Mouse (Mus musculus) ovary, adult 18-20 months (tissue): ENCODE measurements around the gene Obscn.

Experiments
- DNase-seq: peaks from one replicate; pipeline ENCODE4 v3.0.0; 2022; ENCODE audit warnings: low spot score, mixed read lengths

The Obscn gene

DNA sequence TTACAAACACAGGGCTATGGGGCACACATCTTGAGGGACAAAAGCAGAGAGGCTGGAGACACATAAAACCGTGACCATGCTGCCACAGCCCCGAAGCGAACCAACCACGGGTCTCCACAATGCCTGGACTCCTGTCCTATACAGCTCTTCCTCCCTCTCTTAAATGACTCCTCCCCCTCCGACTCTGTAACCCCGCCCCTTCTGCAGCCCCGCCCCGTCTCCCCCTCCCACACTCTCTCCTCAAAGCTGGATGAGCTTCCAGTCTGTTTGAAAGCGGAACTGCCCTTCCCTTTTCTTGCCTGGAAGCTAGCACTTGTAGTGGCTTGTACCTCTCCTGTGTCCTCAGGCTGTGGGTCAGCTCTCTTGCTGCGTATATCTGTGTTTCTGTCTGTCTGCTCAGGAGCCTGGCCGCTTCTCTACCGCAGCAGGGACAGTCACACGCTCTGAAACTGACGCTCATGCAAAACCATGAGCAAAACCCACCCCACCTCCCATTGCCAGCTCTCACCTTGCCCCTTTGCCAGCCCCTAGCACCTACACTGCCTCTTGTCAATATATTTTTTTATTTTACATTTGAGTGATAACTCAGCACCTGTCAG is 5.7 kb upstream of the Obscn start:
- DNase-seq = no peak

- DNase-seq = no peak
These were observed 2.6 kb upstream of the Obscn start for GRCm38 (mm10) chr11:59138537-59139486.

GRCm38 (mm10) chr11:59136994-59137706 is 948 bp upstream of the Obscn start:
- DNase-seq = no peak

GRCm38 (mm10) chr11:59135051-59135820 is 966 bp downstream of the Obscn start:
- DNase-seq = no peak

GRCm38 (mm10) chr11:59134373-59134997 is 1.7 kb downstream of the Obscn start:
- DNase-seq = no peak

DNA sequence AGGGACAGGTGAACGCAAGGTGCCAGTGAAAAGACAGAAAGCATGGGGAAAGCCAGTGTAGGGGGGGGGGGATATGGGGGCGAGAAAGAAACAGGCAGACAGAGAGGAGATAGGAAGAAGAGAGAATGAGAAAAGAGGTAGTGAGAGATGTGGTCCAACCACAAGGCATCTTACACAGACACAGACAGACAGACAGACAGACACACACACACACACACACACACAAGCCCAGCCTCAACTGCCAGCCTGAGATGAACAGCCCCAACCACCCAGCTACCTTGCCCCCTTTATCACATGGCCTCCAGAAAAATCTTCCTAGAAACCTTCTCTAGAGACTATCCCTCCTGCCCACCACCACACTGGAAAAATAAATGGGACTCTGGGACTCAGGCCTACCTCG is 4.1 kb downstream of the Obscn start:
- DNase-seq = no peak

- no peak for DNase-seq
These were observed 4.8 kb downstream of the Obscn start for GRCm38 (mm10) chr11:59131348-59131919.

GRCm38 (mm10) chr11:59130782-59131181 is 5.4 kb downstream of the Obscn start:
- DNase-seq = no peak

GRCm38 (mm10) chr11:59105945-59106344 is 30.3 kb downstream of the Obscn start:
- DNase-seq = no peak

DNA sequence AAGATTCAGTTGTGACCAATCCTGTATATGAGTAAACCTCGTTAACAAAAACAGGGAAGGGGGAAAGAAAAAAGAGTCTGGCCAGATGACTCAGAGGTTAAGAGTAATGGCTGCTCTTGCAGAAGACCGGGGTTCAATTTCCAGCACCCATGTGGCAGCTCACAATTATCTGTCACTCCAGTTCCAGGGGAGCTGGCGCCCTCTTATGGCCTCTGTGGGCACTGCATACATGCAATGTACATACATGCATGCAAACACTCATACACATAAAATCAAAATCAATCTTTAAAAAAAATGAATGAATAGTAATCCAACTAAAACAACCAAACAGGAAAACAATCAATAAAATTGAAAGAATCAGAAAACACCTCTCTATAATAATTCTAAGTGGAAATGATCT is 33.9 kb downstream of the Obscn start:
- no peak for DNase-seq

- DNase-seq = no peak
These were observed 37.9 kb downstream of the Obscn start for GRCm38 (mm10) chr11:59098339-59098738.

DNA sequence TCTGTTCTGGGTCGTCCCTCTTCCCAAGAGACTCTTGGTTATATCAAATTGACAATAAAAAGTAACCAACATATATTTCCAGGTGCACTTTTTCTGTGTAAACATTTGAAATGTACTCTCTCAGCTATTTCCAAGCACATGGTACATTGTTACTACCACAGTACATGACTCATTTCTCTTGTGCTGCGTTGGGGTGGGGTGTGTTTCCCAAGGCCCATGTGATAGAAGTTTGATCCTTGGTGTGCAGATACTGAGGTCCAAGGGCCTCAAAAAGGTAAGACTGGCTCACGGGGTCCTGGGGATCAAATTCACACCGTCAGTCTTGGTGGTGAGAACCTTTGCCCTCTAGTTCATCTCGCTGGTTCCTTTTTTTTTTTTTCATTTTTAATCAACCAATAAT is 38.4 kb downstream of the Obscn start:
- no peak for DNase-seq

GRCm38 (mm10) chr11:59094213-59094612 is 42.0 kb downstream of the Obscn start:
- no peak for DNase-seq

DNA sequence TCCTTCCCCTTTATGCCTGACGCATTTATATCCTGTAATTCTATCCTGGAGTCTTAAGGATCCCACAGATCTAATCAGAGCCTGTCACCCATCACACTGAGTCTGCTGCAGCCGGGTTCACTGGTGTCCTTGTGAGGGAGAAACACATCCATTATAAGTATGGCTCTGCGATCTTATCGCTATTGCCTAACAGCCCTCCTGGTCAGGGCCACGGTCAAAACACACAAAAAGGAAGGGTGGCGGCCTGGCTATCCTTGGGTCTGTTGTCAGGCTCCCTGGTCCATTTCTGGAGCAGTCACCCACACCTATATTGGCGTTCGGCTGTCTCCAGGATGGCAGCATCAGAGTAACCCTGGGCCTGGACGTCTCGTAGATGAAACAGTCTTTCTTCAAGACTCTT is 48.6 kb downstream of the Obscn start:
- DNase-seq = no peak

DNA sequence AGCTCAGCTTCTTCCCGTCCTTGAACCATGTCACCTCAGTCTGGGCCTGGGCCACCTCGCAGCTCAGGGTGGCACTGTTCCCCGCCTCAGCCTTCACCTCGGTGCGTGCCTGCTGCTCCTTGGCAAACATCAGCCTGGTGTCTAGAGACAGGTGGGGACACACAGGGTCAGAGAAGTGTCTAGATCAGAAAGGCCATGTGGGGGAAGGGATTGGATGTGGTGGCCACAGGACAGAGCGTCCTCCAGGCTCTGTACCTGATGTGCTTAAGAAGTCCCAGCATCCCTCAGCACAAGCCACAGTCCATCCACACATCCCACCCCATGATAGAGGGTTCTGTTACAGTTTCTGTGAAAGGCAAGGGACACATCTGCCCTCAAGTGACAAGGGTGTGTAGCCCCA is 51.0 kb downstream of the Obscn start:
- no peak for DNase-seq

DNA sequence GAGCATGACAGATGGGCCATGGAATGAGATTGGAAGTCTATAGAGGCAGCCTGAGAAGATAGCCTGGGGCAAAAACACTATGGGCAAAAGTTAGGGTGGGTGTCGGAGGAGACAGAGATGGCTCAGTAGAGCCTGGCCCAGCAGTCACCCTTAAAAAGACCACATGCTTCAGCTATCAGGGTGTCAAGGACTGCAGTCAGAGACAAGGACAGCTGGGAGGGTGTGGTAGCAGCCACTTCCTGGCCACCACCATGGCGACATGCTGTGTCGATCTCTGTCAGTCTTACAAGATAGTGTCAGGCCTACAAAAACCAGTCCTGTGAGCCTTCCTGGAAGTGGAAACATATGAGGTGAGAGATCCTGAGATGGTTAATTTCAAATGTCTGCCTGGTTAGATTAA is 53.1 kb downstream of the Obscn start:
- DNase-seq = no peak

GRCm38 (mm10) chr11:59078311-59078710 is 57.9 kb downstream of the Obscn start:
- DNase-seq = no peak

DNA sequence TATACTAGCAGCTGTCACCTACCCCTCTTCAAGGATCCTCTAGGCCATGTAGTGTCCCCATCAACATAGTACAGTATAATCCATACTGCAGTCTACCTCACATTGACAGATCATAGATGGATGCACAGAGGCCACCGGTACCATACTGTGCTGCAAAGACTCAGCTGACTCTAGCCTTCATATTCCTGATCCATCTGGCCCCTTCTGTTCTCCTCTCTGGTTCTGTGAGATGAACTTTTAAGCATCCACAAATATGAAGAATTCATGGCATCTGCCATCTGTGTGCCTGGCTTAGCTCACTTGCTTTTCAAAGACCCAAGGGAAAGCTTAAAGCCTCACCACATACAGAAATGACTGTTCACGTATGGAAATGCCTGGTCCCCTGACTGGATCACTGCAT is 65.9 kb downstream of the Obscn start:
- DNase-seq = no peak

- DNase-seq = no peak
These were observed 67.3 kb downstream of the Obscn start for GRCm38 (mm10) chr11:59068922-59069321.

DNA sequence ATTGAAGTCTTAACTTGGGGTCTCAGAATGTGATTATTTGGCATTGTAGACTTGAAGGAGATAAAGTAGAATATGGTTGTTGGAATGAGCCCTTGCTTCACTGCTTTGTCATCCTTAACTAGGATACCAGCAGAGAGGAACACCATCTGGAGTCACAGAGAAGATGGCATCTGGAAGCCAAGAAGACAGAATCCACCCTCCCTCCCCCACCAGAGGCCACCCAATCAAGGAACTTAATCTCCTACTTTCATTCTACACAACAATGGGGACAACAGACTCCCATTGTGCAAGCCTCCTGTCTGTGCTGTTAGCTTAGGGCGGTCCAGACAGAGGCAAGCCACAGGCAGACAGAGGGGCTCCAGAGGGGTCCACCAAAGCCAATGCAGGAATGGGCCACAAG is 67.8 kb downstream of the Obscn start:
- DNase-seq = no peak

DNA sequence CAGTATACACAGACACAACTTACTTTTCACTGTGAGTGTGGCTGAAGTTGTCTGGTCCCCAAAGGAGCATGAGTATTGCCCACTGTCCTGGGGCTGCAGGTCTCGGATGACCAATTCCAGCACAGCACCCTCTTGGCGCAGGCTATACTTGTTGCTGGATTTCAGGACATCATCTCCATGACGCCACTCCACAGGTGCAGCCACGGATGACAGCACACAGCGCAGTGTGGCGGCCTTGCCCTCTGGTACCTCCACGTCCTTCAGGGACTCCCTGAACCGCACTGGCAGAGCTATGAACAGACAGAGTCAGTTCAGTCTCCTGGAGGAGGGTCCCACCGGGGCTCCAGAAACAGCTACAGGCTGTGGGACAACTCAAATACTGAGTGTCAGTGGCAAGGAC is 68.3 kb downstream of the Obscn start:
- DNase-seq = no peak
